Mouse (Mus musculus) left cerebral cortex, postnatal 4 days (tissue): ENCODE results near the gene Slc2a10. TPM values are rescaled to one million over a fixed set of nuclear protein-coding genes. Genes with fewer than 3 reads are reported as not detected.

Experiments used
- DNase-seq: peaks from one replicate; pipeline ENCODE4 v3.0.0-alpha.2; 2022
- intact Hi-C: fragments of 180-260 bp; cut with DNase I; formaldehyde crosslinking; loops from one replicate; pipeline ENCODE4 v1.15.1; 2025
- total RNA-seq, 2 experiments: library from RNA; stranded (reverse); gene quantifications; 2 replicates each; pipeline ENCODE4 v1.2.3; 2021

The Slc2a10 gene
- 1 to 10 TPM; 1.1 to 1.3 TPM for total RNA-seq

DNA sequence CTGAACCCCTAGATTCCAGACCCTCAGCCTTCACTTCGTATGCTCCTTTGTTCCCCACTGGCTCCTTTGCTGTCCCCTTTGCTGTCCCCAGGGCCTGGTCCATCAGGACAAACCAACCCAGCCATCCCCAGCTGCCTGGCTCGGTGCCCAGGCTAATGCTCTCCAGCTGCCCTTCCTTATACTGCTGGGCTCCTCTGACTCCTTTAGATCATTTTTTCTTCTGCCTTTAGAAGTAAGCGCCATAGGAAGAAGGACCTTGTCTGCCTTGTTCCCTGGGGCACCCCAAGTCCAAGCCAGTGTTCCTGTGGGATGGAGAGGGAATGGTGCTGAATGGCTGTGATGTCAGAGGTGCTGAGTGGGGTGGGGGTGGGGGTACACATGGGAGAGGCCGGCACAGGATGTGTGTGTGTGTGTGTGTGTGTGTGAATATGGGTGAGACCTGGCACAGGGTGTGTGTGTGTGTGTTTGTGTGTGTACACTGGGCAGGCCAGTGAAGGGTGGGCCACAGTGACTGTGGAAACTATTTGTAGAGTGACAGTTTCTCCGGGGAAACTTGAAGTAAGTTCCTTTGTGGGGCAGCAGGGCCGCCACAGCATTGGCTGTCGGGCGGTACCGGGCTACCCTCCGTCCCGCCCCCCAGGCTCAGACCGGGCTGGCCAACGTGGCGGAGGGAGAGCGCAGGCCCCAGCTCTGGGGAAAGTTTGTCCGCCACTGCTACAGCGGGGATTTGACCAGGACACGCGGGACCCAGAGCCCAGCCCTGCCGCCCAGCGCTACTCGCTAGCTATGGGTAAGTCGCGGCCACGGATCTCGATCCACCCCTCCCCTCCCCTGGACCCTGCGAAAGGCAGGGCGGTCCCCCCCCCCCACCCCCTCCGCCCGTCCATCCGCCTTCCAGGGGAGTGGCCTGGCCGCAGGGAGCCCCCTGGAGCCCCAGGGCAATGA, at the start of gene Slc2a10:
TSS of gene Slc2a10 (plus strand) at position 529 of the 945 bp plus-strand sequence.
- DNase-seq, result peak; percentile 79
- intact Hi-C loops, result no loop called here

DNA sequence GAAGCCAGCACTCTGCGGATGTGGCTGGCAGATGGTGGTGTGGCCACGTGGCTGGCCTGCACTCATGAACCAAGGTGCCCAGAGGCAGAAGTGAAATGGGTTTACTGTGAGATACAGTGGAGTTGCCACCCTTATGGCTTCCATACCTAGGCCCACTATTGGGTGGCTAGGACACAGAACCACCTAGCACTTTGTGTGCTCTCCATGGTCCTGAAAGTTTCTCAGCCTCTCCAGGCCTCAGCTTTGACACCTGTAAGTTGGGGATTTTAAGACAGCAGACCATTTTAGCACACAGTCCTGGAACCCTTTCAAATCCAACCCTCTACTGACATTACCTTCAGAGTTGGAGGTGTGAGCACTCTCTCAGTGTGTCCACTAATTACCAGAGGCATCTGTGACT, 46.9 kb upstream of the Slc2a10 start:
- intact Hi-C loops, result no loop called here
- no peak for DNase-seq

DNA sequence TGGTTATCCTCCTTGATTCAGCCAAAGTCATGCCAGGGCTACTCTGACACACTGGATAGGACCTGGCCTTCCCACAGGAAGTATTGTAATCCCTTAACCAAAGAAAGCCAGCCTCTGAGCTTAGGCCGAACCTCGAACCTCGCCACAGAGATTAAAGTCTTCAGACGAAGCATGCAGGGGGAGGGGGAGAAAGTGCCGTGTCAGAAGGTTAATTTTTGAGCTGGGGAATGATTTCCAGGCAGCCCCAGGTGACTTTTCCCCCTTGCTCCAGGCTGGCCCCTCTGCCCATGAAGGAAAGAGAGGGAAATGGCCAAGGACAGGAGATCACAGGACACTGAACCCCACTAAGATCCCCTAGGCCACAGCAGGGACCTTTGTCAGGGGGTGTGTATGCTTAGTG, 45.4 kb upstream of the Slc2a10 start:
- DNase-seq, result no peak
- intact Hi-C loops, result no loop called here

DNA sequence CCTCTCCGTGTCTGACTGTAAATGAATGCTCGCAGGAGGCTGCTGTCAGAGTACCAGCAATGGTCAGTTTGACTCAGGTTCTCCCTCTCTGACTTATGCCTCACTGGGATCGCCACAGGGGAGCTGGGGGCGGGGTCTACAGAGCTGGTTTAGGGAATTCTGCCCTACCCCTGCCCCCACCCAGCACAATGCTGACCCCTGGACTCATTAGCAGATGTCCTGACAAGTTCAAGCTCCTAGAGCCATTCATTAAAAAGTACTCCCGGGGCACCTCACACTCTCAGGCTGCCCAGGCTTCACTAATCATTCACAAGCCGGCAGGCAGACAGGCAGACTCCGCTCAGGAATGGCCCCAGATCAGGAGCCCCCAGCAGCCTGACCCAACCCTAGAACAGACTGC, 43.9 kb upstream of the Slc2a10 start:
- intact Hi-C loops, result no loop called here
- no peak for DNase-seq

DNA sequence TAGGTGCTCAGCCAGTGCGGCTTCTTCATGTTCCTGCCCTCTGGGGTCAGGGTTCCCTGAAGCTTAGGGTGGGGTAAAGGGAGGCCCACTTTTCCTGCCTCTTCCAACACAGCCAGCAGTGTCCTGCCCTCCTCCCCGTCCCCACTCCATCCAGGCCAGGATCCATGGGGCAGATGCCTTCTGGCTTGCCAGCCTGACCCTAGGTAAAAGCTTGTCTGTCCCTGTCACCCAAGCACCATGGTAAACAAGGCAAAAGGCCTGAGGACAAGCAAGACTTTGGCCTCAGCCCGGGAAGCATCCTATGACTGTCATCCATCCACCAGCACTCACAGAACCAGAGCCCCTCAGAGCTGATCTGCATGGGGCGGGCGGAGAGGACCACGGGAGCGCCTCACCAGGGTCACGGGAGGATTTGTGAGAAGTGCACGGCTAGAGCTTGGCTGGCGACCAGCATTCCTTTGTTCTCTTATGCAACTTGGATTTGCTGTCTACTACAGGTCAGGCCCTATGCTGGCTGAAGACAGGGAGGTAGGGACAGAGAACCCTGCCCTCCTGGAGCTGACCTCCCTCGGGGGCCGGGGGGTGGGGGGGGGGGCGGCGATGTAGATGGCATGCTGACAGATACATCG, 35.6 kb upstream of the Slc2a10 start:
- intact Hi-C loops, result no loop called here
- DNase-seq, result no peak

DNA sequence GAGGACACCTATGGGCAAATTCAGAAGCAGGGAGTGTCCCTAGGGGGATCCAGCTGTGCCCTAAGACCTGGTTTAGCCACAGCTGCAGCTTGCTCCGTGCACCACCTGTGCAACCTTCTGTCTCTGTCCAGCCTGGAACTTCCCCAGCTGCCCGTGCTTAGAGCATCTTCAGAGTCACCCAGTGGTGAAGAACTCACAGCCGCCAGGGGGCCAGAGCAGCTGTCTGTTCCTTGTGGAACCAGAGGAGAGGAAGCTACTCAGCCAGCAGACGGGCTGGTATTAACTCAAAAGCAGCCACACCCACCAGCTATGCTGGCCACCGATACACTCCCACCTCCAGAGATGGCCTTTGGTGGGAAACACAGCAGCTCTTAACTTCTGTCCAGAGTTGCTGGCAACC, 33.4 kb upstream of the Slc2a10 start:
- intact Hi-C loops, result no loop called here
- DNase-seq, result no peak

DNA sequence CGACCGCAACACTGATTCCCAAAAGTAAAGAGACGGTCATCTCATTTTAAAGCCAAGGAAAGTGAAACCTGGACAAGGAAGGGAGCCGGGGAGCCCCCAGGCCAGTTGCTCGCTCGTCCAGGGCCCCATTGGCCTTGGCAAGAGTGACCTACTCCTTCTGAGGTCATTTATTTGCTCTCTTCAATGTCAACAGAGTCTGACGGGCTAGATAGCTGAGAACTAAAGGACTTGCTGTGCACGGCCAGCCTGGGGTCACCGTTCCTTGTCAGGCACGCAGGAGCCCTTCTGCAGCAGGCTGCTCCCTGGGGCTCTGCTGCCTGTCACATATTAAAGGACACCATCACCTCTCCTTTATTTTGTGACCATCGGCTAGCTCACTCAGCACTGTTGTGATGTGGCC, 31.6 kb upstream of the Slc2a10 start:
- intact Hi-C loops, result no loop called here
- DNase-seq, result no peak

DNA sequence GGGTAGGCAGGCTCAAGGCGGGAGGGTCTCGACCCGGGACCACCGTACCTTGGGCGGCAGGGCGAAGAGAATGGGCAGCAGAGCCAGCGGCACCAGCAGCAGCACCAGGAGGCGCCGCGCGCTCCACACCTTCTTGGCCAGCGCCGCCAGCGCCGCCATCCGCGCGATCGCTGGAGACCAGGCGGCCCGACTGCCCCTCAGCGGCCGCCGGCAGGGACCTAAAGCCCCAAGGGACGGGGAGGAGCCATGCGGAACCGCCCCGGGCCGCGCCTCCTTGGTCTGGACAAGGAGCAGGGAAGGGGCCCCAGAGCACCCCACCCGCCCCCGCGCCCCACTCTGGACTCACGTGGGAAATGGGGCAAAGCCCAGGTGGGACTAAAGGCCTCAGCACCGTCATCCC, 30.6 kb upstream of the Slc2a10 start, which contains the start of gene Slc13a3:
TSS of gene Slc13a3 (minus strand) at position 228 of the 400 bp plus-strand sequence.
- intact Hi-C loops, result no loop called here
- peak; percentile 22 for DNase-seq

DNA sequence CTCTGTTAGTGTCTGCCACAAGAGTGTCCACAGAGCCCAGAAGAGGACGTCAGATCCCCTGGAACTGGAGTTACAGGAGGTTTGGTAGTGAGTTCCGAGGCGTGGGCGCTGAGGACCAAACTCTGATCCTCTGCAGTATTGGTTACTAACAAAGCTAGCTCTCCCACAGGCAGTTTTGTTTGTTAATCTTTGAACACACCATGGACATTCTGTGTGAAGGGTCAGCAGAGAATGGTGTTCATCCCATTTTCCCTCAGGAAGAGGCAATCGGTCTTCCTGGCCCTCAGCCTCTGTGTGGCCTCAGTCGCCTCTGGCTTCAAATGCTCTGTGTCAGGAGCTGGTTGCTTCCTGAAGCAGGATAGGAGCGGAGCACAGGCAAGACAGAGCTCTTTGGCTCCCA, 28.2 kb upstream of the Slc2a10 start:
- intact Hi-C loops, result no loop called here
- DNase-seq, result no peak

DNA sequence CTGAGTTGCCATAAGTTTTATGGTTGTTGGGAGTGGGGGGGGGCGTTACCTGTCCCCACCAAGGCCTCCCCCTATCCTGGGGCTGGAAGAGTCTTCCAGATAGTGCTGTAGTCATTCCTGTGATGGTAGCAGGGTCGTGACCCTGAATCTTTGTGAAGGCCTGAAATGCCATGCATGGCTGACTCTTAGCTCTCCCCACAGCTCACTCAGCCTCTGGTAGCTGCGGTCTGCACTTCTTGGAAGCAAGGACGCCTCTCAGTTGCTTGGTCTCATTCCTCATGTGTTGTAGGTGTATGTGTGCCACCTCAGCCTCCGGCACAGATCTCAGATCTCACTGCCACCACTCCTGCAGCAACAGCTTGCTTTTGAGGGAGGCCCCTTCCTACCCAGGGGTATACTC, 27.7 kb upstream of the Slc2a10 start:
- no peak for DNase-seq
- intact Hi-C loops, result no loop called here

DNA sequence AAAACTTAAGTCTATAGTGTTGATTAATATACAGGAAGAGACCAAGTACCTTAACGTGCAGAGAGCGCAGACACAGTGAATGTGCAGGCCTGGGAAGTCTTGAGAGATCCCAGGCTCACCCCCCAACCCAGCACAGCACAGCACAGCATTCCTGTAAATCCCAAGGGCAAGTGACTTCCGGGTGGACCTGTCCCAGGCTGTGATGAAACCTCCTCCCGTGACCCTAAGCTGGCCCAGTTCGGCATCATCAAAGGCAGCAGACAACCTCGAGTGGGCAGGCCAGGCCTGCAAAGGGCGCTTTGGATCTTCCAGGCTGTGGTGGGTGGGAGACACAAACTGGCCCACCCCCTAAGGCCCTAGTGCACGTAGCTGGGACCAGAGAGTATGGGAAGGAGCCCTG, 21.6 kb upstream of the Slc2a10 start:
- intact Hi-C loops, result loop anchor here (10.0 kb wide), 2 partner anchors 117 to 407 kb away; partner anchors contain the start of gene Zfp663

DNA sequence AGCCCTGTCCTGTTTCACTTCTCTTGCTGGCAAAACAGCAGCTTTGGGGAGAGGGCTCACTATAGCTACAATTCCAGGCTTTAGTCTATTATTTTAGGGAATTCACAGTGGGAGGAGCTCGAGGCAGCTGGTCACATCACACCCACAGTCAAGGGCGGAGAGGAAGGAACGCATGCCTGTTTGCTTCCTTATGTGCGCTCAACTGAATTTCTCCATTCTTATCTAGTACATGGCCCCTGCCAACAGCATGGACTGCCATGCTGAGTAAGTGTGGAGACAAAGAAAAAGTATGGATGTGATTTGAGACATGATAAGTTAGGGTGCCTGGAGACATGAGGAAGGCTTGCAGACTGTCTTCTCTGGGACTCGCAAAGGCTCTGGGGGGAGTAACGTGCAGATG, 19.4 kb upstream of the Slc2a10 start:
- intact Hi-C loops, result loop anchor here (10.0 kb wide), 2 partner anchors 119 to 409 kb away; partner anchors contain the start of gene Zfp663
- DNase-seq, result no peak

More for the DNA sequence above, 21.6 kb upstream of the Slc2a10 start:
- no peak for DNase-seq

DNA sequence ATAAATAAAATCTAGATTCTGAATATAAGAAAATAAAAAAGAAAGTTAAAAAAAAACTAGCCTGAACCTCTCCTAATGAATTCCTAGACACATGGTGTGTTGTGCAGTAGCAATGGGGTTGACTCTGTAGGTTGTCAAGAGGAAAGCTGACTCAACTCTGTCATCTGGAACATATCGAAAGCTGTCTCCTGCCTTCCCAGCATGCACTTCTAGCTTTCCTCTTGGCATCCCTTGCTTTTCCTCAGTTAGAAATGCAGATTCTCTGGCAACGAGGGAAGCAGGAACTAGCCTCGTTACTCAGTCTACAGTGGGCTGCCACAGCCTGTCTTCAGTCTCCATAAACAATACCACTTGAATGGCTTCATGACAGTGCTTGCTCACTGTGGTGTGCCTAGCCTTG, 17.8 kb upstream of the Slc2a10 start:
- no peak for DNase-seq
- intact Hi-C loops, result loop anchor here (5.0 to 10.0 kb wide), 3 partner anchors 94 to 411 kb away; partner anchors contain the start of gene Zfp663

DNA sequence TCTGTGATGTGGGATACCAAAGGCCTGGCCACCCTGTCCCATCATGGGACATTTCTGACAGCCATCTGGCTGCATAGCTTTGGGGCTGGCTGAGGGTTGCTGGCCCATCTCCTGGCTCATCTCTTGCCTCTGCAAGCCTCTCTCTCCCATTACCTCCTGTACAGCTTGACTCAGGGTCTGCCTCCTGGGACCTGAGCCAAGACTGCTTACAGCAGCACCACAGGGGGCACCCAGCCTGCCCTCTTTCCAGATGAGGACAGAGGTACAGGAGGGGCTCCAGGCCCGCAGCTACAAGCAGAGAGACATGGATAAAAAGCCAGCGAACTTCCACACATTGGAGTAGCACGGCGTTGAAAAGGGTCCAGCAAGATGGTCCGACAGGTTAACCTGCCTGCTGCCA, 17.2 kb upstream of the Slc2a10 start:
- intact Hi-C loops, result loop anchor here (5.0 to 10.0 kb wide), 3 partner anchors 94 to 412 kb away; partner anchors contain the start of gene Zfp663
- peak; percentile 50 for DNase-seq

DNA sequence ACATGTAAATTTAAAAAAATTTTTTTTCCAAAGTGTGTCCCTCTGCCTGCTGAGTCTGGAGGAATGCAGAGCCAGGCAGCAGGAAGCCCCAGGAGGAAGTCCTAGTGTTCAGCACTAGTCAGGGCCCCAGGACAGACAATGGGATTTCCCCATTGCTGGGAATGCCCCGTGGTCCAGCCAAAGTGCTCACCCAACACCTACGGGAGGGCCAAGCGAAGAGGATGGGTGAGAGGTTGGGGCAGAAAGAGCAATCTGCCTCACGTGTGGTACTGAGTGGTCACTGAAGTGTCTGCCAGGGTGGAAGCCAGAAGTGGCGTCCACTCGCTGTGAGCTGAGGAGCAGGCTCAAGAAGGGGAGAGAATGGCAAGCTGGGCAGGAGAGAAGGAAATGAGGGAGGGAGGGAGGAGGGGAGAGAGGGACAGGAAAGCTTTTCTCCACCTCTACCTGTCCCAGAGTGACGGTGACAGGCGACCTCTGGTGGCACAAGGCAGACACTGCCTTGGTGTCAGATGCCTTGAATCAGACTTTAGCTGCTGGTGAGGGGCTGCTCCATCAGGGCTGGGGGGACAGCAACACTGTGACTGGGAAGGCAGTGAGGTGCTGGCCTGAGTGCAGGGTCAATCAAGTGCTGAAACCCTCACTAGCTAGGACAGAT, 16.6 kb upstream of the Slc2a10 start:
- intact Hi-C loops, result loop anchor here (5.0 to 10.0 kb wide), 3 partner anchors 95 to 412 kb away; partner anchors contain the start of gene Zfp663
- DNase-seq, result peak; percentile 65

DNA sequence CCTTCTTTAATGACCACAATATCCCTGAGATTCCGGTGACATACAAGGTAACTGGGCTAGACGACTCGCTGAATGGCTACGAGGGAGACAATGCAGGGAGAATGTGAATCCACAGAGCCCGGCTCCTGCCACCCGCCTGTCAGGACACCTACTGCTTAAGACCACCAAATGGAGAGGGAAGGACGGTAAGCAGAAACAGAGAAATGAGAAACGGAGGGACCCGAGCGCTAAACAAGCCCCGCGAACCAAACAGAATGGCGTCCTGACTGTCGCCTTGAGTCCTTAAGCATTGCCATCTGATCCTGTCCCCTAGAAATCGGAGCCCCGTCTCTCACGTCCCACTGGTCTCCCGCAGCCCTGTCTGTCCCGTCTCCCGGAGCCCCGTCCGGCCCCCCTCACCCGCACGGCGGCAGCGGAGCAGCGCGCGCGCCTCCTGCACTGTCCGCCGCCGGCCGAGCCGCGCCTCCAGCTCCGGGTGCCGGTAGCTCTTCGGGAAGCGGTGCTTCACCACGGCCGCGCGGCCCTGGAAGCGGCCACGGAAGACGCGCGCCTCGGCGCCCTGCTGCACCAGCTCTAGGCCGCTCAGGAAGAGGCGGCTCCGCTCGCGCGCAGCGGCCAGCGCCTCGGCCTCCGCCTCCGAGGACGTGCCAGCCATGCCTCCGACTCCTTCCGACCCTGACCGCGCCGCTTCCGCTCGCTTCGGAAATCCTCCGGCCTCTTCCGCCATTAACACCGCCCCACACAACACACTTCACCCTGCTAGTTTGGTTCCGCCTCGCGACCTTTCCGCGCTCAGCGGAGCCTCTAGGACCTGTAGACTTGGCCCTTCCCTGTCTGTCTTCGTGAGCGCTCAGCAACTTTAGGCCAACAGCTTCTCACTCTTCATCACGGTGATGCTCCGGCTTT, 10.7 kb upstream of the Slc2a10 start, which contains the start of gene Trp53rka:
TSS of gene Trp53rka (minus strand) at position 677 of the 906 bp plus-strand sequence.
- DNase-seq, result peak; percentile 77
- intact Hi-C loops, result no loop called here

DNA sequence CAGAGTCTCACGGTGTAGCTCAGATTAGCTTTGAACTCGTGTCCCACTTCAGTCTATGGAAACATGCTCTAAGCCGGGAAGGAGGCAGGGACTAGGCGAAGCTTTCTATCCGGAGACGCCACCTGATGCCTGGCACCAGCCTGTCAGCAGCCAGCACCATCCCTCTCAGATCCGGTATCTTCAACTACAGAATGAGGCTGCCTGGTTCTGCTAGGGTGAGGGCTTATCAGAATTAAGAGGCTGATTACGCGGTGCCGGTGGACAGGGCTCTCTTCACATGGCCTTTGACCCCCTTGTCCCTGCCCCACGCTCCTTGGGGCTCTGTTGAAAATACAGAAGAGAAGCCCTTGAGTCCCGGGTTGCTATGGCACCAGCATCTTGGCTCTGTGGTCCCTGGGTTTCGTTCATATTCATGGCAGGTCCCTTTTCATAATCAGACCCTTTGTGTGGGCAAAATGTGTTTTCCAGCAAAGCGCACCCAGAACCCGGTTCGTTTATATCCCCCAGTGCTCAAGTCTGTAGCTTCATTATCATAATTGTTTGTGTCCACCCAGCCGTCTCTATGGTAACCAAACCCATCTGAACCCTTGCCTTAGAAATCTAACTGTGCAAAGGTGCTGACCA, 9.9 kb upstream of the Slc2a10 start:
- intact Hi-C loops, result no loop called here
- peak; percentile 35 for DNase-seq

DNA sequence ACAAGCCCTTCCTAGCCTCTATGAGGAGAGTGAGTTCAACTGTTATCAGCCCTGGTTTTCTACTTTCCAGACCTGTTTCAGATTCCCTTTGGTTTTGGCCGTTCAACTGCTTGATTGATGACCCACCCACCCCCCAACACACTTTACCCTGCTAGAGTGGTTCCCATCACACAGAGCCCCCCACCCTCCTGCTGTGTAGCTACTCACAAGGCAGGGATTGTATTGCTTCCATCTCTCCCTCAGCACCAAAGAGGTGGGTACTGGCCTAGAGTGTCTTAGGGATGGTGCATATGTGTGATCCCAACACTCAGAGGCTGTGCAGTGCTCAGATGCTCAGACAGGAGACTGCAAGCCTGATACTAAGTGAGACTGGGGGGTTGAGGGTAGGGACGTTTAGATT, 9.1 kb upstream of the Slc2a10 start:
- intact Hi-C loops, result no loop called here
- no peak for DNase-seq

DNA sequence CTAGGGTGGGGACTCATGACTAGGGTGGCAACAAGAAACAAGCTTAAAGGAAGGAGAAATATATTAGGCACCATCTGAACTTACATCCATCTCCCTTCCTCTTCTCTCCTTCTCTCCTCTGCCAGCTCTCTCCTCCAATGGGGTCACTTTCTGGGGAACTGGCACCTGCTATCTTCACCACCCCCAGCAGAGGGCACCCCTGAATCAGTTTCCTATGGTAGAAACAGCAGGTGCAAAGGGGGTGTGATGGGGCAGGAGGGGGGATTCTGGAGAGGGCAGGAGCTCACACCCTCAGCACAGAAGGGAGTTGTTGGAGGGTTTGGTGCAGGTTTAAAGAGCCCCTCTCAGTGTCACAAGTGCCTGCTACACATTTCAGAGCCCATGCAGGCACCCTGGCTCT, 7.3 kb upstream of the Slc2a10 start:
- intact Hi-C loops, result no loop called here
- peak; percentile 56 for DNase-seq
